Comparison of ENCODE assay signal across 9 mouse cellular contexts in genomic region chr6:83512495-83512894, GRCm38 (mm10). TPM values are rescaled to one million over a fixed set of nuclear protein-coding genes. Genes with fewer than 3 reads are reported as not detected.
DNase-seq lines count a peak whose midpoint lies in the region.
"Had no signal": no experiment of that assay in that cellular context is flagged by ENCODE, and none has a peak within 500 bp of the region (broad histone marks: within the 10 kb centered on the region; RNA-seq: fewer than 3 reads in every experiment).

No protein-coding gene starts in this region.

- no peak overlapping the region for H3K4me3 ChIP-seq in limb, embryonic 10.5 days
- H3K4me3 ChIP-seq: limb, embryonic 15.5 days had no signal

- H3K27me3 ChIP-seq in limb, embryonic 10.5 days (ENCODE audit: low read depth, poor library complexity, severe bottlenecking): no peaks in the 10 kb centered on the region
- H3K27me3 ChIP-seq: limb, embryonic 15.5 days had no signal

- H3K36me3 ChIP-seq in limb, embryonic 10.5 days: no peaks in the 10 kb centered on the region
- H3K36me3 ChIP-seq: limb, embryonic 15.5 days had no signal

- no peak overlapping the region for H3K27ac ChIP-seq in limb, embryonic 10.5 days
- H3K27ac ChIP-seq: limb, embryonic 15.5 days had no signal

- intact Hi-C loops in gastrocnemius, postnatal 14 days (cut with DNase I; ENCODE audit: low total_unique reads): loop anchor here (5.0 kb wide), 1 partner anchor 70 kb away; no protein-coding TSS in a partner anchor

- 31% methylated on average over 1 of the region's 1 CpGs for WGBS in limb, embryonic 10.5 days

- peak; percentile 77 for DNase-seq in layer of hippocampus, adult 11-12 months (ENCODE audit: low spot score)
- no peak for DNase-seq in layer of hippocampus, adult 9-11 months
- DNase-seq in MEL-GATA-1-ER (ENCODE audit: extremely low read depth, low read depth): peak; percentile 36
- peak; percentile 56 for DNase-seq in cerebellum, adult 9-11 months
- DNase-seq in gastrocnemius, postnatal 14 days: peak; percentile 50
- peak; percentile 60 for DNase-seq in limb, embryonic 10.5 days (ENCODE audit: low spot score)
- DNase-seq in natural killer cell, adult 2 months (ENCODE audit: low spot score in 2 of 2): peak; percentile 47 to 72
- DNase-seq in urinary bladder, postnatal 36 days (ENCODE audit: low spot score in 2 of 2): peak; percentile 49 to 57

- no peaks in the 10 kb centered on the region for H3K9me3 ChIP-seq in limb, embryonic 10.5 days (replicated peaks)
- H3K9me3 ChIP-seq: limb, embryonic 15.5 days had no signal

- peaks cover 4% of the 10 kb centered on the region; the same call in 1 of the 2 replicates for H3K4me1 ChIP-seq in limb, embryonic 10.5 days

RNA-seq across cellular contexts. Expression of gene Dguok, which starts 5.7 kb away (rescaled TPM):
- total RNA-seq in gastrocnemius, postnatal 14 days (2021): 10 to 100 TPM; 14.8 to 19.3 TPM
- 58.0 and 69.5 TPM in 2 replicates for polyA plus RNA-seq in limb, embryonic 10.5 days (2016; fragmentation: Nextera tagmentation; extraction: Ambion mirVana)

RNA-seq across cellular contexts. Expression of gene Actg2, which starts 23.6 kb away (rescaled TPM):
- total RNA-seq in gastrocnemius, postnatal 14 days (2021): 1 to 10 TPM; 1.9 to 5.0 TPM
- 0.43 and 1.3 TPM in 2 replicates for polyA plus RNA-seq in limb, embryonic 10.5 days (2016; fragmentation: Nextera tagmentation; extraction: Ambion mirVana)

RNA-seq across cellular contexts. Expression of gene Tet3, which starts 53.6 kb away (rescaled TPM):
- 10 to 100 TPM; 30.4 to 36.7 TPM for total RNA-seq in gastrocnemius, postnatal 14 days (2021)
- 40.1 and 42.7 TPM in 2 replicates for polyA plus RNA-seq in limb, embryonic 10.5 days (2016; fragmentation: Nextera tagmentation; extraction: Ambion mirVana)
